Mouse (Mus musculus) kidney, embryonic 16.5 days (tissue): ENCODE data around the gene Skap1. TPM values are rescaled to one million over a fixed set of nuclear protein-coding genes. Genes with fewer than 3 reads are reported as not detected.

Source experiments
- ATAC-seq: fragments of 200-750 bp; cut with Nextera tagmentation; 2 replicates; pipeline ENCODE4 v1.8.0; 2017; ENCODE audit warnings: moderate TSS enrichment; ENCODE audit not compliant: low FRiP score, low TSS enrichment
- H3K27ac ChIP-seq: fragments of 300-500 bp; sonication (generic); 2 replicates; pipeline ENCODE4 v1.5.1; 2014; ENCODE audit warnings: low read length
- H3K27me3 ChIP-seq: fragments of 300-500 bp; sonication (generic); 2 replicates; pipeline ENCODE4 v1.6.1; 2014; ENCODE audit warnings: low read length, control low read depth, mixed read lengths; ENCODE audit not compliant: insufficient read depth
- H3K36me3 ChIP-seq: fragments of 300-500 bp; sonication (generic); 2 replicates; pipeline ENCODE4 v1.6.1; 2014; ENCODE audit warnings: low read length, control low read depth, mixed read lengths; ENCODE audit not compliant: insufficient read depth
- H3K4me1 ChIP-seq: fragments of 300-500 bp; sonication (generic); 2 replicates; pipeline ENCODE4 v1.6.1; 2014; ENCODE audit warnings: low read length, control low read depth, mixed read lengths; ENCODE audit not compliant: insufficient read depth
- H3K4me2 ChIP-seq: fragments of 300-500 bp; sonication (generic); replicated peaks from 2 replicates; pipeline ENCODE4 v1.6.1; 2014; ENCODE audit warnings: low read depth, low read length
- H3K4me3 ChIP-seq: fragments of 300-500 bp; sonication (generic); 2 replicates; pipeline ENCODE4 v1.5.1; 2014; ENCODE audit warnings: mild to moderate bottlenecking, low read length
- H3K9ac ChIP-seq: fragments of 300-500 bp; sonication (generic); replicated peaks from 2 replicates; pipeline ENCODE4 v1.6.1; 2014; ENCODE audit warnings: low read length
- H3K9me3 ChIP-seq: fragments of 300-500 bp; sonication (generic); 2 replicates; pipeline ENCODE4 v1.6.1; 2016; ENCODE audit warnings: low read length, control low read depth
- WGBS: fragments of 180-500 bp; shearing (Covaris S2); extraction: QIAGEN DNeasy Blood & Tissue Kit; methylation state at CpG from one replicate; pipeline ENCODE4 v1.1.7; 2014; 5-methylcytosine and 5-hydroxymethylcytosine counted together
- polyA plus RNA-seq: library from polyadenylated mRNA; unstranded; fragments of >200 nt; fragmentation: Nextera tagmentation; extraction: Ambion mirVana; gene quantifications from 2 replicates; pipeline ENCODE4 v1.2.1, GENCODE M21; 2015

The Skap1 gene
- polyA plus RNA-seq, 1 experiment from 2014 or later = 10.1 TPM

DNA sequence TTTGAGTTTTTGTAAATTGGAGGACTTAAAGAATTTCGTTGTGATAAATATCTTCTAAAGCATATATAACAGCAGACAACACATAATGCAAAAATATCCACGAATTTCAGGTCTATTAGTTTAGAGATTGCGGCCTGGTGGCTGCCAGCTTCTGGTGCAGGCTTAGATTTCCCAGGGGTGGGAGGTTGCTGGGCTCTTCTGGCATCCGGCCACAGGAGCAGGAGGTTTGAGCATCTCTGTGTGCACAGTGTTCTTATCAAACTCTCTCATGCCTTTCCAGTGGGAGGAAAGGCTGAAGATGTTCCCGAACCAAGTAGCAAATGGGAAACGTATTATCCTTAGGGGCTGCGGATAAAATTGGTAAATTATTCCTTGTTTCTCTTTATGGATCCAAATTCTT lies 77.6 kb downstream of the Skap1 start:
- no peak overlapping the region for H3K4me2 ChIP-seq
- H3K4me3 ChIP-seq = no peak overlapping the region
- no peaks in the 10 kb centered on the region for H3K9me3 ChIP-seq
- no peaks in the 10 kb centered on the region for H3K27me3 ChIP-seq
- H3K9ac ChIP-seq = no peak overlapping the region
- peaks cover 37% of the 10 kb centered on the region for H3K4me1 ChIP-seq
- no peaks in the 10 kb centered on the region for H3K36me3 ChIP-seq
- 49% methylated on average over 7 of the region's 7 CpGs for WGBS
- ATAC-seq = 0 out of 2 replicates have a peak, but pooled peaks have one; percentile 60
- peak overlapping the region; percentile 90 for H3K27ac ChIP-seq

DNA sequence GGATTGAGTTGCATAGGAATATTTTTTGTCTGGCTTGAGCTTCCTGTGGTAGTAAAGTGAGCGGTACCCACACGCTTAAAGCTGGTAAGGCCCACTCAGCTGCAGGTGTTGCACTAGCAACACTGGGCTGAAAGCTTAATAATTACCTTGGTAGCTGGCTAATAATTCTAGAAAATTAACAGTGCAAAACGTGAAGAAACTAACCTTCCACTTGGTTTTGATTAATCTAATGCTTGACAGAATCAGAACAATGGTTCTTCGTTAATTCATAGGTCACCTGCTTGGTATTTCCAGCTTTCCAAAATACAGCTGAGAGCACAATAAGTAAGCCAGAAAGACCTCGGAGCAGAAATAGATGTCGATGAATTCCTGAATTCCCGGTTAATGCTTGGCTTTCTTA lies 78.2 kb downstream of the Skap1 start:
- peak; percentile 91 for ATAC-seq

DNA sequence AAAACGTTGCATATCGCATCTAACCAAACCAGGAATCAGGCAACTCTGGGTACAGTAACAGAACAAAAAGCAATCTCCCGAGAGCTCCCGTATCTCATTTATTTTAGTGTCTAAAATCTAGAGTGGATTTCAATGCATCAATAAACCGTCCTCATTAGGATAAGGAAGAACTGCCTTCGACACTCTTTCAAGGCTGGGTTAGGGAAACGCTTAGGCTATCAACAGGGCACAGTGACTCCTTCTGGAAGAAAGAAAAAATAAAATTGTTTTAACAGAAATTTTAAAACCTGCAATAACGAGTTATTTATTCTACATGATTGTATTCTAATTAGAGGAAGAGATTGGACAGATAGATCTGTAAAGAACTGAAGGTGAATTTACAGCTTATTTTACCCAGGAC lies 82.0 kb downstream of the Skap1 start:
- Histone ChIP-seq H3K4me2 (no peak overlapping the region), H3K36me3 (no peaks in the 10 kb centered on the region), H3K27me3 (no peaks in the 10 kb centered on the region), H3K9ac (no peak overlapping the region), H3K27ac (peak overlapping the region; percentile 41), H3K9me3 (no peaks in the 10 kb centered on the region), H3K4me1 (peaks cover 50% of the 10 kb centered on the region), H3K4me3 (no peak overlapping the region)
- 39% methylated on average over 8 of the region's 8 CpGs for WGBS
- no peak for ATAC-seq

More for the DNA sequence above, 78.2 kb downstream of the Skap1 start:
- H3K27me3 ChIP-seq = no peaks in the 10 kb centered on the region
- WGBS = 40% methylated on average over 7 of the region's 7 CpGs
- H3K9ac ChIP-seq = no peak overlapping the region
- H3K9me3 ChIP-seq = no peaks in the 10 kb centered on the region
- no peak overlapping the region for H3K4me2 ChIP-seq
- peak overlapping the region; percentile 97 for H3K27ac ChIP-seq
- peaks cover 36% of the 10 kb centered on the region for H3K4me1 ChIP-seq
- no peak overlapping the region for H3K4me3 ChIP-seq
- no peaks in the 10 kb centered on the region for H3K36me3 ChIP-seq

DNA sequence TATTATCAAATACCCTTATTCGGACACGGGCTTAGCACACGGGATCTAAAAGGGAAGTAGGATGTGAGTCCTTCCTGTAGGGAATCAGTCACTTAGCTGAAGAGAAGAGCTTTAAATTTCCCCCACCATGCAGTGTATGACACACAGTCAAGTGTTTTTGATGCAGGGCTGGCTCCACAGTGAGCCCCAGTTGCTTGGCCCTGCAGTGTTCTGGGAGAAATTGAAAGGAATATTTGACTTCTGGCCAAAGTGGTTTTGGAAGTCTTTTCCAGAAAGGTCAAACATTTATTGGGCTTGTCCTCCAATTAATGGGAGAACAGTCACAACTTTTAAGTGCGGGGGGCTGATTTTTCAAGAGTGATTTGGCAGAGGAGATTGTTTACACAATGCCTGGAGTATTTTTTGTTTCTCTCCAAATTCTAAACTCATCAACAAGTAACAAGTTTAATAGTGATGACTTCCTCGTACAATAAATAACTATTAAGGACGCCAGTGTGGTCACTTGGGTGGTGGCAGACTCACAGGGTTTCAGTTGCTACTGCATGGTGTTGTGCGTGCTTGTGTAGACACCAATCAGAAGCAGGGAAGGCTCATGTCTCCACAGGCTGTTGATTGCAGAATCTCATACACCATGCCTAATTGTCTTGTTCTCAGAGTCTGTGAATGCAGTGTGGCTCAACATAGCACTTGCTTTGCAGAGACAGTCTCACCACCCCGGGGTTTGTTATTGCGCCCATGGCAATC lies 86.7 kb downstream of the Skap1 start:
- ATAC-seq = peak; percentile 51; the same call in 1 of the 2 replicates
- H3K4me1 ChIP-seq = peaks cover 32% of the 10 kb centered on the region
- no peak overlapping the region for H3K9ac ChIP-seq
- no peaks in the 10 kb centered on the region for H3K27me3 ChIP-seq
- H3K9me3 ChIP-seq = no peaks in the 10 kb centered on the region
- no peak overlapping the region for H3K4me2 ChIP-seq
- WGBS = 50% methylated on average over 9 of the region's 9 CpGs
- H3K27ac ChIP-seq = peak overlapping the region; percentile 27
- no peak overlapping the region for H3K4me3 ChIP-seq
- H3K36me3 ChIP-seq = no peaks in the 10 kb centered on the region

DNA sequence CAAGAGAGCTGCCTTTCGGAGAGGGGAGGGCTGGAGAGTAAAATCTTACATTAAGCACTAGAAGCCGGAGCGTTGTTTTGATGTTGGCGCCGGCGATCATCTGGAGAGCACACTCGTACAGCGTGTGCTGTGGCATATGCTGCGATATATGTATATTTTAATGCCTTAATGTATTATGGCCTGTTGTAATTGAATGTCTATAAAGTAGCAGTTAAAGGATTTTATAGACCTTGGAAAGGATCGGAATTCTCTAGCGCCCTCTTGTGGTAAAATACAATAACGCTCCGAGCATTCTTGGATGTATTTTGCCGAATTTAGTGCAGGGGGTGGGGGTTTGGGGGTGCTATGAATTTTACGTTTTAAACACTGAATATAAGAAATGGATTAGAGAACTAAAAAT lies 88.7 kb downstream of the Skap1 start:
- Histone ChIP-seq H3K27ac (0 out of 2 replicates have a peak overlapping the region, but pooled peaks have one; percentile 34), H3K9ac (0 out of 2 replicates have a peak overlapping the region, but pooled peaks have one; percentile 26), H3K4me2 (peak overlapping the region; percentile 49), H3K4me1 (peaks cover 27% of the 10 kb centered on the region), H3K9me3 (no peaks in the 10 kb centered on the region), H3K4me3 (peak overlapping the region; percentile 31), H3K36me3 (no peaks in the 10 kb centered on the region), H3K27me3 (no peaks in the 10 kb centered on the region)
- WGBS = 9% methylated on average over 15 of the region's 15 CpGs
- ATAC-seq = no peak

DNA sequence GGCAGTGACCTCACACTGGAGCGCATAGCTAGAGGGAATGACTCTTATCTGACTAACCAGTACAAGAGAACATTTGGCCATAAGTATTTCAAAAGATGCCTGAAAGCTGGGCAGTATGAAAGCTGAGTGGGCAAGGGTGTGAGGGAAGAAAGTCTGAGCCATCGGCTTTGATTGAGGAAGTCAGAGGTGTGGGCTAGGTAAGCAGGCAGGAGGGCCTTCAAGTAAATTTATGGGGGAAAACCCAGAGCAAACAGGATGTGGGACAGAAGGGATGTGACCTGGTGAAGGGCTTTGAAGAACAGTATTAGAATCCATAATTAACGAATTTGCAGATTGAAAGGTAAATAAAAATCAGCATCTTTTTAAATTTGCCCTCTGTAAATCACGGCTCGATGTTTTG lies 95.8 kb downstream of the Skap1 start:
- H3K27me3 ChIP-seq = no peaks in the 10 kb centered on the region
- no peaks in the 10 kb centered on the region for H3K36me3 ChIP-seq
- 34% methylated on average over 5 of the region's 5 CpGs for WGBS
- no peak overlapping the region for H3K9ac ChIP-seq
- H3K4me3 ChIP-seq = no peak overlapping the region
- no peak for ATAC-seq
- no peaks in the 10 kb centered on the region; the same call in 1 of the 2 replicates for H3K9me3 ChIP-seq
- no peaks in the 10 kb centered on the region for H3K4me1 ChIP-seq
- H3K4me2 ChIP-seq = no peak overlapping the region
- H3K27ac ChIP-seq = no peak overlapping the region

DNA sequence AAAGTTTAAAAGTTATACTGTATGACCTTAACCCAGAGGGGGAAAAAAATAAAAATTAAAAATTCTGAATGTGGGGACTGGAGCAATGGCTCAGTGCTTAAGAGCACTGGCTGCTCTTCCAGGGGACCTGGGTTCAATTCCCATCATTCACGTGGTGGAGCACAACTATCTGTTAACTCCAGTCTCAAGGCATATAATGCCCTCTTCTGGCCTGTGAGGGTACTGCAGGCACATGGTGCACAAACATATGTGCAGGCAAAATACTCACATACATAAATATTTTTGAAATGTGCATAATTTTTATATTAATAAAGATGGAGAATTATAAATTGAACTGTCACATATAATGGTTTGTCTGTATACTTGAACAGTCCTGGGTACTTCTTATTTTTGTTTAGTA lies 99.7 kb downstream of the Skap1 start:
- Histone ChIP-seq H3K4me1 (no peaks in the 10 kb centered on the region), H3K4me3 (no peak overlapping the region), H3K36me3 (no peaks in the 10 kb centered on the region), H3K9ac (no peak overlapping the region), H3K27me3 (no peaks in the 10 kb centered on the region), H3K9me3 (no peaks in the 10 kb centered on the region; the same call in 1 of the 2 replicates), H3K4me2 (no peak overlapping the region), H3K27ac (no peak overlapping the region)
- ATAC-seq = no peak
- WGBS = 73% methylated on average over 1 of the region's 1 CpGs

DNA sequence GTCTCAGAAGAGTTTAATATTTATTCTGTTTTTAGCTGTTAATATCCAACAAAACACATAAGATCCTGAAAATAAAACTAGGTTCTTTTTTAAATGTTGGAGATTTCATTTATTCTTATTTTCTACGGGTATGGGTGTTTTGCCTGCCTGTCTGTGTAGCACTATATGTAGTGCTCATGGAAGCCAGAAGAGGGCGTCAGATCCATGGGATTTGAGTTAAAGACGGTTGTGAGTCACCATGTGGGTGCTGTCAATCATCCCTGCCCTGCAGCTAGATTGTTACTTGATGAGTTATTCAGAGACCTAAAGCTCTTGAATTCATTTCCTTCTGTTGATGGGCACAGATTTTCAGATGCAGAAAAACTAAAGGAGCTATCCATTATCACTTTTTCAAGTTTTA lies 108.1 kb downstream of the Skap1 start:
- H3K4me2 ChIP-seq = no peak overlapping the region
- peaks cover 6% of the 10 kb centered on the region; the same call in 1 of the 2 replicates for H3K4me1 ChIP-seq
- no peaks in the 10 kb centered on the region for H3K27me3 ChIP-seq
- H3K4me3 ChIP-seq = no peak overlapping the region
- H3K9me3 ChIP-seq = no peaks in the 10 kb centered on the region
- 39% methylated on average over 3 of the region's 3 CpGs for WGBS
- ATAC-seq = no peak
- H3K27ac ChIP-seq = no peak overlapping the region
- H3K9ac ChIP-seq = no peak overlapping the region
- no peaks in the 10 kb centered on the region for H3K36me3 ChIP-seq

DNA sequence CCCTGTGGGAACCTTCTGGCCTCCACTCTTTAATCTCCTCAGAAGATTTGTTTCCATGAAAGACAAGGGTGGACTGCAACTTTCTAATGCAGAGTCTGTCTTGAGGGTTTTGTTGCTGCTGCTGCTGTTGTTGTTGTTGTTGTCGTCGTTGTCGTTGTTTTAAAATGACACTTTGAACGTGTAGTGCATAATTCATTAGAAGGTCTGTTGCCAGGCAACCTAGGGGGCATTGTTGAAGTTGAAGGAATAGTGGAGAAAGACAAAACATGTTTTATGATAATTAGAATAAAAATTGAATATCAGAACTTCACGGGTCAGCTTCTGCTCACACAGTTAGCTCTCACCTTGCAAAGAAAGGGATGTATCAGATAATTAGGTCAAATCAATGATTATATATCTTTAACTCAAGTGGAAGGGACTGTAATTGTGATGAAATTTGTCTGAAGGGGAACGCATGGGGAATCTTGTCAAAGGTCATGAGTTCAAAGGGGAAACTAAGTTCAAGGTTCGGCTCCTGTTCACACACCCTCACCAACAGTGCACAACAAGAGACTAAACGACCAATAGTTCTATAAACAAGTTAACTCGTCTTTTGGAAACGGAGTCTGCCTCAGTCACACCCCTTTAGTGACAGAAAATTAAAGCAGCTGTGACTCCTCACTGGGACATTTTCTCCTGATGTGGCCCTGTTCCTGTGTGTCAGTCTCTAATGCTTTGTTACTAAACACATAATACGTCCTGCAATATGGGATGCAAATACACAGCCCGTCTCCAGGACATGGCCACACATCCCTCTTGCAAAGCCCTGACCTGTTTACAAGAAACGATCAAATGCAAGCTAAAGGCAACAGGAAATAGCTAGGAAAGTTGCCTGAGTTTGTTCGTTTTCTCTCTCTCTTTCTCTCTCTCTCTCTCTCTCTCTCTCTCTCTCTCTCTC lies 112.4 kb downstream of the Skap1 start:
- 33% methylated on average over 14 of the region's 14 CpGs for WGBS

More for the DNA sequence above, 112.4 kb downstream of the Skap1 start:
- Histone ChIP-seq H3K27ac (no peak overlapping the region), H3K4me2 (no peak overlapping the region), H3K27me3 (no peaks in the 10 kb centered on the region), H3K4me3 (no peak overlapping the region), H3K36me3 (no peaks in the 10 kb centered on the region), H3K4me1 (peaks cover 24% of the 10 kb centered on the region), H3K9ac (no peak overlapping the region), H3K9me3 (no peaks in the 10 kb centered on the region)
- ATAC-seq = no peak
